Mouse (Mus musculus) kidney, adult 2 months (tissue): ENCODE results near the gene Bcas1.

Experiments
- CTCF ChIP-seq: fragments of 200-500 bp; conservative IDR thresholded peaks from 2 replicates; pipeline ENCODE4 v1.5.1; 2011; ENCODE audit warnings: low read depth, mild to moderate bottlenecking, control low read depth, low read length, moderate library complexity, mixed read lengths; ENCODE audit not compliant: insufficient read depth, insufficient read length
- POLR2A ChIP-seq: fragments of 200-500 bp; IDR thresholded peaks from one replicate; pipeline ENCODE4 v1.6.1; 2011; ENCODE audit warnings: low read depth, low read length, control low read depth

GRCm38 (mm10) chr2:170302825-170303224 lies 124.8 kb downstream of the Bcas1 start:
- TF ChIP-seq CTCF (no peak), POLR2A (no peak)
